Mouse (Mus musculus) kidney, adult 9 months (tissue): ENCODE measurements around the gene Rec114.

ENCODE experiments used
- DNase-seq: peaks from one replicate; pipeline ENCODE4 v3.0.0; 2022

Gene Rec114

GRCm38 (mm10) chr9:58710642-58711041, 33.1 kb downstream of the Rec114 start:
- no peak for DNase-seq

GRCm38 (mm10) chr9:58709939-58710338, 33.8 kb downstream of the Rec114 start:
- DNase-seq = peak; percentile 86

- DNase-seq = no peak
Measured at GRCm38 (mm10) chr9:58707796-58708195, 36.0 kb downstream of the Rec114 start.

GRCm38 (mm10) chr9:58706024-58706423, 37.7 kb downstream of the Rec114 start:
- no peak for DNase-seq

- DNase-seq = no peak
Measured at GRCm38 (mm10) chr9:58703766-58704165, 40.0 kb downstream of the Rec114 start.

GRCm38 (mm10) chr9:58701751-58702150, 42.0 kb downstream of the Rec114 start:
- DNase-seq = no peak

- DNase-seq = no peak
Measured at GRCm38 (mm10) chr9:58698486-58698885, 45.3 kb downstream of the Rec114 start.

GRCm38 (mm10) chr9:58691471-58691870, 52.3 kb downstream of the Rec114 start:
- no peak for DNase-seq

- DNase-seq = no peak
Measured at GRCm38 (mm10) chr9:58690701-58691100, 53.1 kb downstream of the Rec114 start.

- DNase-seq = no peak
Measured at GRCm38 (mm10) chr9:58688076-58688475, 55.7 kb downstream of the Rec114 start.

- DNase-seq = no peak
Measured at GRCm38 (mm10) chr9:58685290-58685689, 58.5 kb downstream of the Rec114 start.

GRCm38 (mm10) chr9:58683372-58683771, 60.4 kb downstream of the Rec114 start:
- DNase-seq = no peak

GRCm38 (mm10) chr9:58682106-58682505, 61.7 kb downstream of the Rec114 start:
- no peak for DNase-seq

GRCm38 (mm10) chr9:58681411-58681810, 62.4 kb downstream of the Rec114 start:
- DNase-seq = no peak

GRCm38 (mm10) chr9:58675371-58675770, 68.4 kb downstream of the Rec114 start:
- DNase-seq = no peak

- DNase-seq = no peak
Measured at GRCm38 (mm10) chr9:58674736-58675135, 69.0 kb downstream of the Rec114 start.

GRCm38 (mm10) chr9:58672474-58672873, 71.3 kb downstream of the Rec114 start:
- peak; percentile 22 for DNase-seq

GRCm38 (mm10) chr9:58669819-58670218, 73.9 kb downstream of the Rec114 start:
- no peak for DNase-seq

- DNase-seq = no peak
Measured at GRCm38 (mm10) chr9:58669071-58669470, 74.7 kb downstream of the Rec114 start.

GRCm38 (mm10) chr9:58668171-58668570, 75.6 kb downstream of the Rec114 start:
- no peak for DNase-seq

- DNase-seq = no peak
Measured at GRCm38 (mm10) chr9:58667244-58667643, 76.5 kb downstream of the Rec114 start.

GRCm38 (mm10) chr9:58666191-58666590, 77.6 kb downstream of the Rec114 start:
- no peak for DNase-seq

GRCm38 (mm10) chr9:58665492-58665891, 78.3 kb downstream of the Rec114 start:
- no peak for DNase-seq

GRCm38 (mm10) chr9:58662791-58663190, 81.0 kb downstream of the Rec114 start:
- DNase-seq = no peak

GRCm38 (mm10) chr9:58662007-58662406, 81.8 kb downstream of the Rec114 start:
- no peak for DNase-seq

GRCm38 (mm10) chr9:58660673-58661072, 83.1 kb downstream of the Rec114 start:
- DNase-seq = no peak
